Mouse (Mus musculus): ENCODE results near the gene Myo1d.

- TF ChIP-seq CTCF (IDR thresholded peaks at IDR 0.05; ENCODE audit: control insufficient read depth, insufficient read depth, low read length) (no peak), POLR2A (IDR thresholded peaks at IDR 0.05; ENCODE audit: borderline replicate concordance, control insufficient read depth, low read depth, low read length) (no peak)
These were observed 1.7 kb upstream of the Myo1d start for GRCm38 (mm10) chr11:80781535-80781934.
